Mouse (Mus musculus) MEL (cell line): ENCODE measurements around the gene Pigp. TPM values are rescaled to one million over a fixed set of nuclear protein-coding genes. Genes with fewer than 3 reads are reported as not detected.

ENCODE experiments used
- DNase-seq: peaks from one replicate; pipeline ENCODE4 v3.0.0; 2011; ENCODE audit warnings: low read depth, low spot score
- H3K27ac ChIP-seq: 2 replicates; pipeline ENCODE4 v1.5.1; 2012; ENCODE audit warnings: low read depth, mild to moderate bottlenecking, control low read depth, low read length, moderate library complexity; ENCODE audit not compliant: control insufficient read depth
- H3K27me3 ChIP-seq, 2 experiments: fragments of 150-350 bp in 1 of 2; sonication (generic) in 1 of 2; 2 replicates each; pipeline ENCODE4 v1.6.1; 2012; ENCODE audit warnings: low read length in 2 of 2, mild to moderate bottlenecking in 2 of 2, improper control_type of control experiment in 1 of 2, moderate library complexity in 1 of 2; ENCODE audit not compliant: insufficient read depth in 2 of 2, control insufficient read depth in 1 of 2
- H3K36me3 ChIP-seq, 2 experiments: 2 replicates each; pipeline ENCODE4 v1.6.1; 2012 to 2014; ENCODE audit warnings: low read length in 2 of 2, improper control_type of control experiment in 1 of 2, inconsistent platforms in 1 of 2, mild to moderate bottlenecking in 1 of 2; ENCODE audit not compliant: insufficient read depth in 2 of 2, control insufficient read depth in 1 of 2
- H3K4me1 ChIP-seq, 2 experiments: fragments of 150-350 bp in 1 of 2; sonication (generic) in 1 of 2; 2 replicates each; pipeline ENCODE4 v1.6.1; 2012; ENCODE audit warnings: low read length in 2 of 2, improper control_type of control experiment in 1 of 2, mild to moderate bottlenecking in 1 of 2; ENCODE audit not compliant: insufficient read depth in 2 of 2, control insufficient read depth in 1 of 2
- H3K4me3 ChIP-seq, 2 experiments: fragments of 150-350 bp in 1 of 2; sonication (generic) in 1 of 2; 2 replicates each; pipeline ENCODE4 v1.5.1; 2012; ENCODE audit warnings: low read depth in 2 of 2, low read length in 2 of 2, mild to moderate bottlenecking in 2 of 2, moderate library complexity in 2 of 2, control low read depth in 1 of 2, improper control_type of control experiment in 1 of 2; ENCODE audit not compliant: control insufficient read depth in 1 of 2, insufficient read depth in 1 of 2
- H3K79me2 ChIP-seq: 2 replicates; pipeline ENCODE4 v1.6.1; 2012; ENCODE audit warnings: mild to moderate bottlenecking, low read length, moderate library complexity; ENCODE audit not compliant: control insufficient read depth, poor library complexity, insufficient read depth
- H3K9ac ChIP-seq: 2 replicates; pipeline ENCODE4 v1.6.1; 2012; ENCODE audit warnings: low read depth, mild to moderate bottlenecking, control low read depth, low read length, moderate library complexity; ENCODE audit not compliant: control insufficient read depth, poor library complexity, severe bottlenecking
- H3K9me3 ChIP-seq: fragments of 150-350 bp; sonication (generic); replicated peaks from 2 replicates; pipeline ENCODE4 v1.6.1; 2012; ENCODE audit warnings: mild to moderate bottlenecking, low read length, improper control_type of control experiment, moderate library complexity; ENCODE audit not compliant: insufficient read depth
- CHD1 ChIP-seq: IDR thresholded peaks from 2 replicates; pipeline ENCODE4 v1.6.1; 2012; ENCODE audit warnings: low read depth, mild to moderate bottlenecking, inconsistent platforms, low read length, improper control_type of control experiment
- CTCF ChIP-seq, 3 experiments: IDR thresholded peaks in 2 of 3; conservative IDR thresholded peaks in 1 of 3; 2 replicates each; pipeline ENCODE4 v1.5.1; 2011 to 2012; ENCODE audit warnings: low read length in 3 of 3, low read depth in 2 of 3, mild to moderate bottlenecking in 2 of 3, improper control_type of control experiment in 1 of 3, inconsistent platforms in 1 of 3, mixed read lengths in 1 of 3, moderate library complexity in 1 of 3; ENCODE audit not compliant: control insufficient read depth in 1 of 3, insufficient read depth in 1 of 3, poor library complexity in 1 of 3, severe bottlenecking in 1 of 3
- E2F4 ChIP-seq: IDR thresholded peaks from 2 replicates; pipeline ENCODE4 v1.6.1; 2011; ENCODE audit warnings: low read depth, low read length, improper control_type of control experiment, borderline replicate concordance
- ETS1 ChIP-seq: IDR thresholded peaks from 2 replicates; pipeline ENCODE4 v1.6.1; 2012; ENCODE audit warnings: low read depth, mild to moderate bottlenecking, inconsistent platforms, low read length, improper control_type of control experiment, moderate library complexity
- GATA1 ChIP-seq: IDR thresholded peaks from 2 replicates; pipeline ENCODE4 v1.6.1; 2011; ENCODE audit warnings: low read depth, low read length, improper control_type of control experiment
- HCFC1 ChIP-seq: IDR thresholded peaks from 2 replicates; pipeline ENCODE4 v1.6.1; 2012; ENCODE audit warnings: low read depth, mild to moderate bottlenecking, inconsistent platforms, low read length, improper control_type of control experiment, moderate library complexity
- JUND ChIP-seq: IDR thresholded peaks from 2 replicates; pipeline ENCODE4 v1.6.1; 2011; ENCODE audit warnings: low read depth, mild to moderate bottlenecking, improper control_type of control experiment, low read length
- KAT2A ChIP-seq: conservative IDR thresholded peaks from 2 replicates; pipeline ENCODE4 v1.6.1; 2012; ENCODE audit warnings: low read depth, low read length, improper control_type of control experiment, inconsistent platforms
- MAX ChIP-seq: IDR thresholded peaks from 2 replicates; pipeline ENCODE4 v1.6.1; 2011; ENCODE audit warnings: low read length, improper control_type of control experiment
- MEF2A ChIP-seq: IDR thresholded peaks from 2 replicates; pipeline ENCODE4 v1.6.1; 2014; ENCODE audit warnings: low read depth, mild to moderate bottlenecking, inconsistent platforms, low read length, improper control_type of control experiment; ENCODE audit not compliant: poor library complexity, insufficient replicate concordance, severe bottlenecking; ENCODE audit errors: extremely low read depth
- MXI1 ChIP-seq: IDR thresholded peaks from 2 replicates; pipeline ENCODE4 v1.6.1; 2011; ENCODE audit warnings: mild to moderate bottlenecking, low read depth, low read length, improper control_type of control experiment
- MYB ChIP-seq: IDR thresholded peaks from 2 replicates; pipeline ENCODE4 v1.6.1; 2011; ENCODE audit warnings: mild to moderate bottlenecking, low read depth, low read length, improper control_type of control experiment
- MYC ChIP-seq: IDR thresholded peaks from 2 replicates; pipeline ENCODE4 v1.6.1; 2011; ENCODE audit warnings: low read depth, mild to moderate bottlenecking, low read length, improper control_type of control experiment, moderate library complexity
- NRF1 ChIP-seq: IDR thresholded peaks from 2 replicates; pipeline ENCODE4 v1.6.1; 2014; ENCODE audit warnings: low read depth, mild to moderate bottlenecking, inconsistent platforms, low read length, improper control_type of control experiment, moderate library complexity; ENCODE audit not compliant: poor library complexity, insufficient read depth, severe bottlenecking
- POLR2AphosphoS2 ChIP-seq: IDR thresholded peaks from 2 replicates; pipeline ENCODE4 v1.6.1; 2011; ENCODE audit warnings: low read length, improper control_type of control experiment
- POLR2AphosphoS5 ChIP-seq: IDR thresholded peaks from 2 replicates; pipeline ENCODE4 v1.6.1; 2012; ENCODE audit warnings: low read depth, borderline replicate concordance, mild to moderate bottlenecking, inconsistent platforms, low read length, moderate library complexity, mixed read lengths
- RAD21 ChIP-seq: IDR thresholded peaks from 2 replicates; pipeline ENCODE4 v1.6.1; 2011; ENCODE audit warnings: mild to moderate bottlenecking, low read depth, low read length, improper control_type of control experiment
- SIN3A ChIP-seq: IDR thresholded peaks from 2 replicates; pipeline ENCODE4 v1.6.1; 2012; ENCODE audit warnings: low read length, improper control_type of control experiment, inconsistent platforms
- TAL1 ChIP-seq: IDR thresholded peaks from 2 replicates; pipeline ENCODE4 v1.6.1; 2012; ENCODE audit warnings: mild to moderate bottlenecking, inconsistent platforms, low read length, moderate library complexity, mixed read lengths
- TBP ChIP-seq: IDR thresholded peaks from 2 replicates; pipeline ENCODE4 v1.8.0; 2011; ENCODE audit warnings: low read depth, low read length, improper control_type of control experiment
- TCF12 ChIP-seq: IDR thresholded peaks from 2 replicates; pipeline ENCODE4 v1.6.1; 2014; ENCODE audit warnings: low read depth, mild to moderate bottlenecking, inconsistent platforms, low read length, improper control_type of control experiment, moderate library complexity
- UBTF ChIP-seq: IDR thresholded peaks from 2 replicates; pipeline ENCODE4 v1.6.1; 2012; ENCODE audit warnings: low read depth, mild to moderate bottlenecking, inconsistent platforms, low read length, improper control_type of control experiment, moderate library complexity, borderline replicate concordance; ENCODE audit not compliant: insufficient read depth
- ZKSCAN1 ChIP-seq: IDR thresholded peaks from 2 replicates; pipeline ENCODE4 v1.6.1; 2012; ENCODE audit warnings: low read depth, mild to moderate bottlenecking, inconsistent platforms, low read length, improper control_type of control experiment, moderate library complexity
- ZMIZ1 ChIP-seq: IDR thresholded peaks from 2 replicates; pipeline ENCODE4 v1.6.1; 2012; ENCODE audit warnings: low read depth, mild to moderate bottlenecking, inconsistent platforms, low read length, improper control_type of control experiment, moderate library complexity
- polyA plus RNA-seq, 2 experiments: library from polyadenylated mRNA; stranded (reverse) in 1 of 2; unstranded in 1 of 2; fragments of >175 nt in 1 of 2; fragments of >200 nt in 1 of 2; gene quantifications; 2 replicates each; pipeline versions ENCODE4 v1.2.1 to v1.2.4; 2012; ENCODE audit warnings: low replicate concordance in 2 of 2, low read depth in 1 of 2; ENCODE audit not compliant: insufficient read length in 2 of 2, insufficient read depth in 1 of 2, missing spikeins in 1 of 2
- total RNA-seq: library from RNA; depleted of rRNA; stranded (reverse); fragments of 300-350 nt; gene quantifications from 2 replicates; pipeline ENCODE4 v1.2.3, GENCODE M21; 2012

Gene Pigp
- total and polyA plus RNA-seq, 3 experiments, result 27.1 to 47.3 TPM; not detected in 1

GRCm38 (mm10) chr16:94363814-94364213 lies 7.8 kb downstream of the Pigp start:
- H3K4me1 ChIP-seq, result peaks cover 0 to 7% of the 10 kb centered on the region in 2 experiments; a peak in 2 of 4 replicates
- peaks cover 0 to 3% of the 10 kb centered on the region in 2 experiments; a peak in 2 of 4 replicates for H3K36me3 ChIP-seq
- no peak for DNase-seq
- H3K9ac ChIP-seq, result no peak overlapping the region
- H3K79me2 ChIP-seq, result no peaks in the 10 kb centered on the region
- H3K9me3 ChIP-seq, result no peaks in the 10 kb centered on the region
- TF ChIP-seq NRF1 (no peak), HCFC1 (no peak), TBP (no peak), CHD1 (no peak), ZMIZ1 (no peak), MAX (no peak), E2F4 (no peak), SIN3A (no peak), MYB (no peak), POLR2AphosphoS5 (no peak), POLR2AphosphoS2 (no peak), JUND (no peak), ETS1 (no peak), MXI1 (no peak), TCF12 (no peak), GATA1 (no peak), MYC (no peak), KAT2A (no peak)
- H3K27ac ChIP-seq, result no peak overlapping the region
- no peaks in the 10 kb centered on the region for H3K27me3 ChIP-seq
- no peak overlapping the region for H3K4me3 ChIP-seq

GRCm38 (mm10) chr16:94362174-94362873 lies 9.3 kb downstream of the Pigp start:
- Histone ChIP-seq H3K4me1 (peaks cover 0 to 15% of the 10 kb centered on the region in 2 experiments; a peak in 2 of 4 replicates), H3K4me3 (no peak overlapping the region), H3K9me3 (no peaks in the 10 kb centered on the region), H3K9ac (no peak overlapping the region), H3K27ac (no peak overlapping the region), H3K79me2 (no peaks in the 10 kb centered on the region), H3K36me3 (peaks cover 0 to 9% of the 10 kb centered on the region in 2 experiments; a peak in 2 of 4 replicates), H3K27me3 (no peaks in the 10 kb centered on the region)
- DNase-seq, result peak; percentile 44
- TF ChIP-seq MYB, result no peak
- no peak for TF ChIP-seq MEF2A
- TF ChIP-seq TBP, result no peak
- TF ChIP-seq TAL1, result no peak
- TF ChIP-seq RAD21, result no peak
- TF ChIP-seq ZKSCAN1, result no peak
- no peak for TF ChIP-seq CTCF (IDR thresholded peaks at IDR 0.05 in 2 of 3, conservative IDR thresholded peaks at IDR 0.05 in 1 of 3; ENCODE audit: control insufficient read depth in 1 of 3, insufficient read depth in 1 of 3, low read depth in 2 of 3, low read length in 3 of 3, poor library complexity in 1 of 3, severe bottlenecking in 1 of 3)
- no peak for TF ChIP-seq UBTF
